Mouse (Mus musculus) layer of hippocampus, adult 8-10 months (tissue): ENCODE measurements around the gene Btbd19. TPM values are rescaled to one million over a fixed set of nuclear protein-coding genes. Genes with fewer than 3 reads are reported as not detected.
A peak's percentile ranks its signal among the peaks of the same experiment; 100 is the strongest.

ENCODE experiments used
- DNase-seq, 2 experiments: peaks; one replicate each; pipeline ENCODE4 v3.0.0; 2022; ENCODE audit warnings: low spot score in 2 of 2
- total RNA-seq, 4 experiments: library from RNA; stranded (reverse); gene quantifications; 2 replicates each; pipeline ENCODE4 v1.2.4; 2022

The Btbd19 gene
- total RNA-seq: 10 to 100 TPM; 12.9 to 18.3 (median 16.2) TPM

- DNase-seq: peak; percentile 79
These were observed at the start of gene Btbd19 for GRCm38 (mm10) chr4:117125348-117125909. TSS of gene Btbd19 (minus strand) at chr4:117125725.

GRCm38 (mm10) chr4:117169936-117170335 lies 44.4 kb upstream of the Btbd19 start:
- DNase-seq: no peak

- DNase-seq: no peak
These were observed 35.7 kb upstream of the Btbd19 start for GRCm38 (mm10) chr4:117161183-117161582.

DNA sequence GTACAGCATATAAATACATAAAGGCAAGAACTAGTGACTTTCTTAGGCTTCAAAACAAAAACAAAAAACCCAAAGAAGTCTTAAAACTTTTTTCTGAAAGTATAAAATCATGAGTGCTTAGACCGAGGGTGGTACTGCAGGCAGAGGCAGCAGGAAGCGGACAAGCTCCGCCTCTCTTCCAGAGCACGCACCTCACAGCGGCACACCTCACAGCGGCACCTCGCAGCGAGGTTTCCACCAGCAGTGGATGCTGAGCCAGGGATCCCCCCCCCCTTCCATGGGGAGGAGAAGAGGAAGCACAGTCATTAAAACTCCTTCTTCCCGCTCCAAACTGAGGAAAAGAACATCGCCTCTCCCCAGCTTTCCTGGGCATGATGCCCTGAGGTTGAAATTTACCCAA lies 34.1 kb upstream of the Btbd19 start:
- no peak for DNase-seq

DNA sequence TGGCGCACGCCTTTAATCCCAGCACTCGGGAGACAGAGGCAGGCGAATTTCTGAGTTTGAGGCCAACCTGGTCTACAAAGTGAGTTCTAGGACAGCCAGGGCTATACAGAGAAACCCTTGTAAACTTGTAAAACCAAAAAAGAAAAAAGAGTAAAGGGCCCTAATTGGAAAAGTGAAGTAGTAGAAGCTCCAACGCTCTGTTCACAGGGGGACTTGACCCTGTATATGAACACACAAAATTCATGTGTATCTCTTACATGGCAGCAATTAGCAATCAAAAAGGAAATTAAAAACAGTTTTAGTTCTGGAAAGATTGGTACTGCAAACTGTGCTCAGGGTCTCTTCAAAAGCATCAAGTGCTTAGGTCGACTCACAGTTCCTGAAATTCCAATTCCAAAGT lies 30.8 kb upstream of the Btbd19 start:
- DNase-seq: no peak

DNA sequence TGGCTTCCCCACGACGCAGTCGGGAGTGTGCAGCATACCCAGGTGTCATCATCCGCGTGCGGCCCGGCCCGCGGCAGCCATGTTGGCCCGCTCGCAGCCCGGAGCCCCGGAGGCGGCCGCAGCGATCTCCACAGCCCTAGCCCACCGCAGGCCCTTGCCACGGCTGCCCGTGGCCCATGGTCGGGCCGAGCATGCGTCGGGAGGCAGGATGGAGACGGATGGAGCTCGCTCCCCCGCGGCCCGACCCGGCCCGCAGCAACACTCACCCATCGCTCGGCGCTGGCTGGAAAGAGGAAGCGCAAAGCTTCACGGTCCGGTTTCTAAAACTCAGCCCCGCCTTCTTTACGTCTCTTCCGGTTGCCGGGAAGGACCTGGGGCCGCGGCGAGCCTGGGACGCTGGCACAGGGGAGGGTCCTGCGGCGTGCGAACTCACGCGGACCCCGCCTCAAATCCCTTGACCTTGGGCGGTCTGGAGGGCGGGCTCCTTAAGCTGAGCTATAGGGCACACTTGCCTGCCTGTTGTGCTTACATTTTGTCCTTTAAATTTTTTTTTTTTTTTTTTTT lies 30.3 kb upstream of the Btbd19 start, which contains the start of gene Rps8:
Gene Rps8 (minus strand): TSS at position 452 of the 564 bp plus-strand sequence.
- peak; percentile 78 to 84 for DNase-seq

GRCm38 (mm10) chr4:117155020-117155791 lies 29.7 kb upstream of the Btbd19 start:
- DNase-seq: no peak

GRCm38 (mm10) chr4:117152714-117153113 lies 27.2 kb upstream of the Btbd19 start:
- DNase-seq: no peak

GRCm38 (mm10) chr4:117151416-117151815 lies 25.9 kb upstream of the Btbd19 start:
- no peak for DNase-seq

DNA sequence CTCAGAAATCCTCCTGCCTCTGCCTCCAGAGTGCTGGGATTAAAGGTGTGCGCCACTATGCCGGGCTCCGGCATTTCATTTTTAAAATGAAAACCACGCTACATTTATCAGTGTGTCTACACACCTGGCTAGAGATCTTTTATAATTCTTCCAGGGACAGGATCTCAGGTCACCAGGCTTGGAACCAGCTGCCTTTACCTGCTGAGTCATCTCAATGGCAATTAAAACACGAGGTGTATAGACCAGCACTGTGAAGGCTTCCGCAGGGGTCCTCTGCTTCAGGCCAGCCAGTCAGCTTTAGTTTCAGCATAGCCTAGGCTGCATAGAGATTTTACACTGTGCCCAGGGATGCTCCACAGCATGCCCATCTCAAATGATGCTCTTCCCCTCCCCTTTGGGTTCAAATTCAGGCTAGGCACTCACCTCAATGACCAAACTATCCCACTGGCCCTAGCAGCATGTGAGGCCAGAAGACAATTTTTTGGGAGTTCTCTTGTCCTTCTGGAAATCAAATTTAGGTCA lies 24.7 kb upstream of the Btbd19 start:
- no peak for DNase-seq

DNA sequence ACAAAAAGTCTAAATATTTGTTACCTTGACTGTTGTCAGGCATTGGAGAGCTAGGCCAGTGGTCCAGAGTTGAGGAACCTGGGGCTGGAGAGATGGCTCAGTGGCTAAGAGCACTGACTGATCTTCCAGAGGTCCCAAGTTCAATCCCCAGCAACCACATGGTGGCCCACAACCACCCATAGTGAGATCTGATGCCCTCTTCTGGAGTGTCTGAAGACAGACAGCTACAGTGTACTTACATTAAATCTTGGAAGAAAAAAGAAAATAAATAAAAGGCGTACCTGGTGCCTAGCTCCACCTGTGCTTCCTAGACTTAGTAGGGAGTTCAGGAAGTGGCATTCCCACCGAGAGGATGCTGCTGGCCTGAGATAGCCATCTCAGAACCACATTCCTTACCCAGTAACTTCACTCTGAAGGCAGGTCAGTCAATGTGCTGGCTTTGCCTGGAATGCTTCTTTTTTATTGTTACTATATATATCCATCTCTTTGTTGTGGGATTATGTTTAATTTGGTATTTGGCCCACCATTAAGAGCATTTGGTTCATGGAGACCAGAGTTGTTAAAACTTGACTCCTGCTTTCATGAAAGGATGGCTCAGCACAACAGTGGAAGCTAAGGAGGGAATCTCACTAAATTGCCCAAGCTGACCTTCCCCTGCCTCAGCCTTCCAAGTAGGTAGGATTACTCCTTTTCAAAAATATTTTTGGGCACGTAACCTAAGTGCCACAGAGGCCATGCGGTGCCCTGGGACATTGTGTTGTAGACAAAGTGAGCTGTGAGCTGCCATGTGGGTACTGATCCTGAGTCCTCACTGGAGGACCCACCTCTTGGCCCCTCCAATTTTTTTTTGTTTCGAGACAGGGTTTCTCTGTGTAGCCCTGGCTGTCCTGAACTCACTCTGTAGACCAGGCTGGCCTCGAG lies 24.0 kb upstream of the Btbd19 start:
- DNase-seq: no peak

DNA sequence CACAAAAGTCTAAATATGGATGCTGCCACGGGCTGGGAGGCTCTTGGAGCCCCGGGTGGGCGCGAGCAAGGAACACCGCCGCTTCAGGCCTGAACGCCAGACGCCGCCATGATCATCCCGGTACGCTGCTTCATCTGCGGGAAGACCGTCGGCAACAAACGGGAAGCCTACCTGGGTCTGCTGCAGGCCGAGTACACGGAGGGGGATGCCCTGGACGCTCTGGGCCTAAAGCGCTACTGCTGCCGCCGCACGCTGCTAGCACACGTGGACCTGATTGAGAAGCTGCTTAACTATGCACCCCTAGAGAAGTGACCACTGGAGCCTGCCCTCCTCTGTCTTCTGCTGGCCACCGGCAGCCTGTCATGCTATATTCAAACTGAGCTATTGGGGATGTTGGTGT lies 23.3 kb upstream of the Btbd19 start:
- no peak for DNase-seq

DNA sequence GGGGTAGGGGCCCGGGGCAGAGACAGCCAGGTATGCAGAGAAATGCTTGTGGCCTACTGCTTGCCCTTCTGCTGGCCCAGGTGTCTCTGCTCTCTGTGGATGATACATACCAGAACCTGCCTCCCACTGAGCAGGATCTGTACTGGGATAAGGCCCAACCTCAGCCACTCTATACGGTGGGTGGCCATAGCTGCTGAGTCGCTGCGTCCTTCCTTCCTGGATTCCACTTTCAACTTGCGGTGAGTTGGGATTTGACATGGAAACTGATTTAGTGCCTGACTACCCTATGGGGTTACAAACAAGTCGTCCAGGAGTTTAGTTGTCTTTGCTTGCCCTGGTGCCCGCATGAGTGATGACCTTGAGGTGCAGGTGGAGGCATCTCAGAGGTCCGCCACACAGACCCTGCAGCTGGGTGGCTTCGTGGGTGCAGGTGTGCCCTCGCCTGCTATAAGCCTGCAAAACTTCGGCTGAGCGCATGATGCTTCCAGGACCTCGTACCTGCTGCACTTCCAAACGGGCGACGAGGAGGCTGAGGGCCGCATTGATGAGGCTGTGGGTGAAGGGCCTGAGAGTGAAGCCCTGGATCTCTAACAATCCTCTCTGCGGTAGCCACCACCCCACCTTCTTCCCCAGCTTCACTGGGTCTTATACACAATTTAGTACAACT lies 22.7 kb upstream of the Btbd19 start:
- DNase-seq: no peak

DNA sequence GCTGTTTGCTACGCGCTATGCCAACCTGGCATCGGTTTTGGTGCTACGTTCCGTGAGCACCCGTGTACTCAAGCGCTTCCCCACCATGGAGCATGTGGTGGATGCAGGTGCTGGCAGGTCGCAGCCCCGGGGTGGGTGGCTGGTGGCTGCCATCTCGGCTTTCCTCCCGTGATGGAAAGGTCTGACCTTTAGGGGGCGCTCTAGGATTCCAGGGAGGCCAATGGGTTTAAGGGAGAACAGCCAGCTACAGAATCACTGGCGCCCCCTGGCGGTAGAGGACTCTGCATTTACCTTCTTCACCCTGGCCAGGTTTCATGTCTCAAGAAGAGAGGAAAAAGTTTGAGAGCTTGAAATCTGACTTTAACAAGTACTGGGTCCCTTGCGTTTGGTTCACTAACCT lies 20.7 kb upstream of the Btbd19 start:
- peak; percentile 70 to 83 for DNase-seq

DNA sequence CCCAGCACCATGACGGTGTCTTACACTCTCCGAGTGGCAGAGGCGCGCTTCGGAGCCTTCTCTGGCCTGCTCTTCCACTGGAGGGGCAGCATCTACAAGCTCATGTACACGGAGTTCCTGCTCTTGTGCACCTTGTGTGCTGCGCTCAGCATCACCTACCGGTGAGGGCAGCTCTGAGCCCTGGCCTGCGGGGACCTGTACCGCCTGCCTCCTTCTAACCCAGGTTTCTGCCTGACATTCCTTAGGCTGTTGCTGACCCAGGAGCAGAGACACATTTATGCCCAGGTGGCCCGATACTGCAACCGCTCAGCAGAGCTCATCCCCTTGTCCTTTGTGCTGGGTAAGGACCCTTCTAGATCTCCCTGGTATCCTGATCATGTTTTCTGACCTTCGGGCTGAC lies 19.7 kb upstream of the Btbd19 start:
- no peak for DNase-seq

DNA sequence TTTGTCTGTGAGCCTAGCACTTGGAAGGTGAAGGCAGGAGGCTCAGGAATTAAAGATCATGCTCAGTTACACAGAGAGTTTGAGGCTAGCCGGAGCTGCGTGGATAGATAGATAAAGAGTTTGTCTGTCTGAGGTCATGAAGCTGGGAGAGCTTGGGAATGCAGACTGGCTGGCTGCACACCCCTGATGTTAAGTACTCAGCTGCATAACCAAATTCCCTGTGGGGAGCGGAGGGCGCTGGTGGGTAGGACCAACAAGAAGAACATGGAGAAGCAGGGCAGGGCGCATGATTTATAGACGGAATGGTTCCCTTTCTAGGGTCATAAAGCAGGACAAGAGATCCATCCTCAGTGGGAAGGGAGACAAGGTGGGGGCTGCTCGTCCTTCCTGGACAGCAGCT lies 17.5 kb upstream of the Btbd19 start:
- DNase-seq: no peak

- no peak for DNase-seq
These were observed 15.1 kb upstream of the Btbd19 start for GRCm38 (mm10) chr4:117140613-117141012.

GRCm38 (mm10) chr4:117139217-117139612 lies 13.7 kb upstream of the Btbd19 start:
- DNase-seq: no peak

DNA sequence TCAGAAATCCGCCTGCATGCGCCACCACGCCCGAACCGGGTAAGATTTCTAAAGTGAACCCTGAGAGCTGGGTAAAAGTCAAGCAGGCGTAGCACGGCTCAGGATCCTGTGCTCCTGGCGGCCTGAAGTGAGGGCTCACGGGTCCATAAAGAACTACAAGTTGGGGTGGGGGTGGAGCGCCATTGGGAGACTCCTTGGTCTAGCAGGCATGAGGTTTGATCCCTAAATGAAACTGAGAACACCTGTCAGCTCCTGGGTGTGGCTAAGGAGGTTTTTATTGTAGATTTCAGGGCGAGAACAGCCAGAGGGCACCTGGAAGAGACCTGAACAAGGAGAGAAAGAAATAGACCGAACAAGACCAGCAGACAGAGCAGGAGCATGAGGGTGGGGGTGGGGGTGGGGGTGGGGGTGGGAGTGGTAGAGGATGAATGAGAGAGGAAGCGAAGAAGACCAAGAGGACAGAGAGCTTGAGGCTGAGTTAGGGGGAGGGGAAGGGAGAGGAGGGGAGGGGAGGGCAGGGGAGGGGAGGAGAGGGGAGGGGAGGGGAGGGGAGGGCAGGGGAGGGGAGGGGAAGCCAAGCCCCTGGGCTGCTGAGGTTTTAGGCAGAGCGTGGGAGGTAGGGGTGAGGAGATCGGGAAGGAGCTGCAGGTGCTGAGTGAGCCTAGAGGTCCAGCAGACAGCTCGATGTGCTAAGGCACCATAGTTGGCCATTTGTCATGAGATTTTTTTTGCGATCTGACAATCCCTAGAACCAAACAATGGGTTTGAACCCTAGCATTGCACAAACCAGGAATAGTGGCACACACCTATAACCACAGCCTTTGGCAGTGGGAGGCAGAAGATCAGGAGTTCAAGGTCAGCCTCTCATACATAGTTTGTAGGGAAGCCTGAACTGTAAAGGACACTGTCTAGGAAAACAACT lies 13.0 kb upstream of the Btbd19 start:
- no peak for DNase-seq

DNA sequence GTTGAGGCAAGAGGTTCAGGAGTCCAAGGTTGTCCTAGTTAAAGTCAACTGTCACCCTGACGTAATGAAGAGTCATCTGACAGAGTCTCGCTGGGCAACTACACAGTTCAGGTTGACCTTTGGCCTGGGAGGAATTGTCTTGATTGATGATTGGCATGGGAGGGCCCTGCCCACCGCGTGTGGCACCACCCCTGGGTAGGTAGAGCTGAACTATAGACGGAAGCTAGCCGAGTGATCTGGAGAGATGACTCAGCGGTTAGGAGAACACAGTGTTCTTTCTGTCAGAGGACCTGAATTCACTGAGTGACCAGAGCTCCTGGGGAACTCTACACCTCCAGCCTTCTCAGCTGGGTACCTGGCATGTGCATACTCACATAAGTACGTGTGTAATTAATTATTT lies 10.5 kb upstream of the Btbd19 start:
- no peak for DNase-seq
